Mouse (Mus musculus): ENCODE data around the gene Pnrc2. TPM values are rescaled to one million over a fixed set of nuclear protein-coding genes. Genes with fewer than 3 reads are reported as not detected.

Pnrc2 gene
- 93.8 TPM for total RNA-seq (2023)

GRCm38 (mm10) chr4:135873526-135874202 lies at the start of gene Pnrc2:
Pnrc2 (minus strand) TSS chr4:135873850.

GRCm38 (mm10) chr4:135920304-135921241 lies 46.9 kb upstream of the Pnrc2 start, which contains the start of gene Fuca1:
Fuca1 (plus strand) TSS chr4:135920735.

DNA sequence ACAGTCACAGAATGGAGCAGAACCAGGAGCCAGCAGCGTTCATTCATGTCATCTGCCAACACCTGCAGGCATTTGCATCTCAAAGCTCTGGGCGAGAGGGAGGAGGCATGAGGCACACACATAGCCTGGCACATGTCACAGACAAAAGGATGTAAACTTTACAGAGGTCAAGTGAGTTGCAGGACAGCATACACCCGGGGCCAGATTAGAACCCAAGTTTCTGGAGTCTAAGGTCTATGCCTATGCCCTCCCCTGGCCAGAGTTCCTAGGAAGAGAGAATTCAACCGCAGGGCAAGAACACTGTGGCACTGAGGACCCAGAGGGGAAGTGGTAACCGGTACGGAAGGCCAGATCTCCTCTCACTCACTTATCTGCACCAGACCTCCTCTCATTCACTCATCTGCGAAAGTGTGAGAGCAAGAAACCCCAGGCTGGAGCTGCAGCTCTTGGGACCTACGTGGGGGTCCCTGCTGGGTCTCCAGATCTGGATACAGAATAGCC lies 21.5 kb upstream of the Pnrc2 start, which contains the start of gene Cnr2:
Cnr2 (plus strand) TSS at position 324 of the 501 bp plus-strand sequence.

DNA sequence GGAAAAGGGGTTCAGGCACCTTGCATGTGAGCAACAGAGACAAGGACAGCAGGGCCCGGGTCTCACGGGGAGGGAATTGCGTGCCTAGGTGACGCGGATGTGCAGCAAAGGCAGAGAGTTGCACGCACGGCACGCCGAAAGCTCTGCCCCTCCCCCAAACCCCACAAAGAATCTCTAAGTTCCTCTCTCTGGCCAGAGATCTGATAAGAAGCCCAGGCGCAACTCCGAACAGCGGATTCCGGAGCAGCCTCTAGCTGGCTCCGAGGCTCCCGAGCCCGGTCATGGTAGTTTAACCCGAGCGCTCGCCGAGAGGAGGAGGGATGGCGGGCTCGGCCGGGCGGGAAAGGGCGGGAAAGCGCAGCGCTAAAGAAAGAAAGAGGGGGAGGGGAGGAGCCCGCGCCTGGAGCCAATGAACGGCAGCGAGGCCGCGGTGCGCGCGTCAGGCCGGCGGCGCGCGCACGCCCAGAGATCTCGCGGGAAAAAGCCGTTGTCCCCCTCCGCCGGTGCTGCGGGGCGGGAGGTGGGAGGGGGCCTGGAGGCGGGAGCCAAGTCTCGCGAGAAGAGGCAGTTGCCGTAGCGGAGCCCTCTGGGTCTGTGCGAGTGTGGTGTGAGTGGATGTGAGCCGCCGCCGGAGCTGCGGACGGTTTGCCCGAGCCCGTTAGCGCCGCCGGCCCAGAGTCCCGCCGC lies 18.0 kb downstream of the Pnrc2 start, which contains the start of gene Srsf10:
Srsf10 (plus strand) TSS at position 212 of the 687 bp plus-strand sequence.

Other genes starting within 250 kb of the Pnrc2 start
- 0.12 TPM for gene Ifnlr1, start 187.6 kb downstream of the Pnrc2 start, total RNA-seq (2023)
- 0.21 TPM for gene Il22ra1, start 145.7 kb downstream of the Pnrc2 start, total RNA-seq (2023)
- not detected for gene Myom3, start 114.1 kb downstream of the Pnrc2 start, total RNA-seq (2023)
- 134 TPM for gene Srsf10, start 18.1 kb downstream of the Pnrc2 start, total RNA-seq (2023)
- 13.4 TPM for gene Cnr2, start 21.5 kb upstream of the Pnrc2 start, total RNA-seq (2023)
- 53.5 TPM for gene Fuca1, start 46.9 kb upstream of the Pnrc2 start, total RNA-seq (2023)
- 24.9 TPM for gene Hmgcl, start 72.6 kb upstream of the Pnrc2 start, total RNA-seq (2023)
- 6.6 TPM for gene Gale, start 89.9 kb upstream of the Pnrc2 start, total RNA-seq (2023)
- 105 TPM for gene Lypla2, start 98.8 kb upstream of the Pnrc2 start, total RNA-seq (2023)
- 40.4 TPM for gene Pithd1, start 113.4 kb upstream of the Pnrc2 start, total RNA-seq (2023)
- 38.8 TPM for gene Eloa, start 147.9 kb upstream of the Pnrc2 start, total RNA-seq (2023)
- gene Rpl11, start 179.6 kb upstream of the Pnrc2 start, total RNA-seq (2023) = 1,119 TPM